8 mouse cellular contexts compared by ENCODE assay signal in the genomic region with DNA sequence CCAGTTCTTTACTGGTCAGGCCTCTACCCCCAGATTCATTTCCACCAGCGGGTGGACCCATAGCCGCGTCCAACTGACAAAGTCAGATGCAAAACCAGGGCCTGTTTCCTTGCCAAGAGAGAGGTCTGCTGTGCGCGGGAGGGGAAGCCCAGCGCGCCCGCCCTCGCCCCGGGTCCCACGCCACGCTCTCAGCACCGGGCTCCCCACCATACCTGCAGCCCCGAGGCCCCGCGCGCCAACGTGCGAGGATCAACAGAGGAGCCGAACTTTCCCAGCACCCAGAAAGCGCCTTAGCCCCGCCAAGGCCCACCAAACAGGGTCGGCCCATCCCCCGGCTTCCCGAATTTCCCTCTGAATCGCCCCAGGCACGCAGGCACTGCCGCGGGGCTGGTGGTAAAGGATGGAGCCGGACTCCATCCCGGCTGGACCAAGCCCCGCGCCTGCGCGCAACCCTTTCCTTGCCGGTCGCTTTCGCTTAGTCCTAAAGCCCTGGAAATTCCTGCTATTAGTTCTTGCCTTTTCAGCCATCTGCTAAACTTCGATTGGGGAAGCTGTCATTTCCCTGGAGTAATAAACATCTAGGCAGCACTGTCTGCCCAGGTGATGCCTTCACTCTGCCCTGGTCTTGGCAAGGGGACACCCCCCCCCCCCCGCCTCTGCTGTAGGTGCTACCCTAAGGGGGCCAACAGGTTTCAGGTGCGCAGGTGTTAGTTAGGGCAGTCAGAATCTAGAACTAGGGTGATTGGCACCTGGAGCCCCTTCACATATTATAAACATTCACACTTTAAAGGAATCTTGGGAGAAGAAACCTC.
DNase-seq lines count a peak whose midpoint lies in the region; ATAC-seq and TF ChIP-seq lines count a peak whose summit lies in the region.

No protein-coding gene starts in this region.

- peak overlapping the region; percentile 69 for H3K4me3 ChIP-seq in cerebellum, adult 2 months (replicated peaks; ENCODE audit: insufficient read depth, low read depth, low read length)

- H3K27me3 ChIP-seq in Patski, result no peaks in the 10 kb centered on the region
- H3K27me3 ChIP-seq in cerebellum, adult 2 months (ENCODE audit: control insufficient read depth, insufficient read depth, low read length), result no peaks in the 10 kb centered on the region

- CTCF ChIA-PET in Patski (lab: Charles Lee), result interaction anchor here (1.0 kb wide), 1 partner anchor 11 kb away, joined by 3 read pairs; no protein-coding TSS in a partner anchor

- in situ Hi-C loops in Patski (cut with MboI; ENCODE audit: low pct_unique_long_range_greater_than_20kb), result no loop called here

- DNase-seq in Patski (ENCODE audit: low read depth, low spot score), result no peak
- peak; percentile 71 to 73 for DNase-seq in cerebellum, adult 2 months
- DNase-seq in forelimb bud, embryonic 11.5 days (ENCODE audit: low read depth, low spot score), result peak; percentile 93
- peak; percentile 86 for DNase-seq in heart, postnatal 4 days
- peak; percentile 62 to 67 for DNase-seq in layer of hippocampus, postnatal 14 days (ENCODE audit: low spot score in 2 of 2)
- DNase-seq in lung, postnatal 10 days, result peak; percentile 92
- DNase-seq in retina, postnatal 7 days (ENCODE audit: low read depth, low spot score), result peak; percentile 48
- DNase-seq in thymus, postnatal 36 days, result no peak

- TF ChIP-seq CTCF in Patski (IDR thresholded peaks at IDR 0.05), result no peak
- no peak for TF ChIP-seq CTCF in cerebellum, adult 2 months (IDR thresholded peaks at IDR 0.05; ENCODE audit: borderline replicate concordance, insufficient read depth, low read depth, low read length)

- H3K4me1 ChIP-seq in cerebellum, adult 2 months (ENCODE audit: control insufficient read depth, insufficient read depth, low read length), result no peaks in the 10 kb centered on the region

- no peak for TF ChIP-seq POLR2A in cerebellum, adult 2 months (IDR thresholded peaks at IDR 0.05; ENCODE audit: borderline replicate concordance, insufficient read depth, low read length)

- WGBS in cerebellum, adult 2 months, result 1% methylated on average over 41 of the region's 41 CpGs

- H3K27ac ChIP-seq in cerebellum, adult 2 months (ENCODE audit: insufficient read depth, low read length), result no peak overlapping the region

- peak; percentile 67 for ATAC-seq in Patski

- POLR2A ChIA-PET in Patski (lab: Charles Lee), result no interaction called here

Comparison
In these comparisons a context has a peak if more than half of its experiments do, and no peak if none do; other contexts are left out.
1. DNase-seq: peak in cerebellum, adult 2 months (2 of 2), forelimb bud, embryonic 11.5 days (single experiment), heart, postnatal 4 days (single experiment), layer of hippocampus, postnatal 14 days (2 of 2), lung, postnatal 10 days (single experiment) and retina, postnatal 7 days (single experiment); none in Patski (single experiment) and thymus, postnatal 36 days (0 of 2).